Mouse (Mus musculus) liver, embryonic 13.5 days (tissue): ENCODE data around the gene Lrrn2. TPM values are rescaled to one million over a fixed set of nuclear protein-coding genes. Genes with fewer than 3 reads are reported as not detected.
A peak's percentile ranks its signal among the peaks of the same experiment; 100 is the strongest.
"Not testable (repeated sequence)": the region's sequence is repeated elsewhere in the genome, so short reads cannot be mapped to it uniquely, and the experiment has no call there.

ENCODE experiments used
- ATAC-seq: fragments of 200-750 bp; cut with Nextera tagmentation; 2 replicates; pipeline ENCODE4 v1.8.0; 2017; ENCODE audit warnings: low read depth, mild to moderate bottlenecking, moderate number of reproducible peaks, moderate library complexity
- DNase-seq: peaks from one replicate; pipeline ENCODE4 v3.0.0; 2022
- H3K27ac ChIP-seq: fragments of 300-500 bp; sonication (generic); 2 replicates; pipeline ENCODE4 v1.5.1; 2015; ENCODE audit warnings: moderate library complexity, mild to moderate bottlenecking, inconsistent platforms
- H3K27me3 ChIP-seq: fragments of 300-500 bp; sonication (generic); 2 replicates; pipeline ENCODE4 v1.6.1; 2015; ENCODE audit warnings: mild to moderate bottlenecking, inconsistent platforms
- H3K36me3 ChIP-seq: fragments of 300-500 bp; sonication (generic); 2 replicates; pipeline ENCODE4 v1.6.1; 2015; ENCODE audit warnings: mild to moderate bottlenecking, inconsistent platforms
- H3K4me1 ChIP-seq: fragments of 300-500 bp; sonication (generic); replicated peaks from 2 replicates; pipeline ENCODE4 v1.6.1; 2015; ENCODE audit warnings: inconsistent platforms
- H3K4me2 ChIP-seq: fragments of 300-500 bp; sonication (generic); 2 replicates; pipeline ENCODE4 v1.6.1; 2015; ENCODE audit warnings: inconsistent platforms, mild to moderate bottlenecking, moderate library complexity
- H3K4me3 ChIP-seq: fragments of 300-500 bp; sonication (generic); replicated peaks from 2 replicates; pipeline ENCODE4 v1.5.1; 2015; ENCODE audit warnings: mild to moderate bottlenecking, inconsistent platforms
- H3K9ac ChIP-seq: fragments of 300-500 bp; sonication (generic); 2 replicates; pipeline ENCODE4 v1.6.1; 2015; ENCODE audit warnings: mild to moderate bottlenecking, inconsistent platforms
- H3K9me3 ChIP-seq: fragments of 300-500 bp; sonication (generic); replicated peaks from 2 replicates; pipeline ENCODE4 v1.6.1; 2016; ENCODE audit warnings: inconsistent platforms
- WGBS: fragments of 180-500 bp; shearing (Covaris S2); methylation state at CpG from one replicate; pipeline ENCODE4 v1.1.7; 2015; ENCODE audit not compliant: insufficient replicate concordance; 5-methylcytosine and 5-hydroxymethylcytosine counted together
- microRNA-seq: library from miRNA; unstranded; fragments of <30 nt; microRNA quantifications from one replicate; pipeline ENCODE4, GENCODE M21; 2016
- polyA plus RNA-seq: library from polyadenylated mRNA; unstranded; fragments of >200 nt; fragmentation: Nextera tagmentation; extraction: Ambion mirVana; gene quantifications from 2 replicates; pipeline ENCODE4 v1.2.1, GENCODE M21; 2015

Gene Lrrn2
- polyA plus RNA-seq, 1 experiment from 2014 or later, result 0.09 TPM

DNA sequence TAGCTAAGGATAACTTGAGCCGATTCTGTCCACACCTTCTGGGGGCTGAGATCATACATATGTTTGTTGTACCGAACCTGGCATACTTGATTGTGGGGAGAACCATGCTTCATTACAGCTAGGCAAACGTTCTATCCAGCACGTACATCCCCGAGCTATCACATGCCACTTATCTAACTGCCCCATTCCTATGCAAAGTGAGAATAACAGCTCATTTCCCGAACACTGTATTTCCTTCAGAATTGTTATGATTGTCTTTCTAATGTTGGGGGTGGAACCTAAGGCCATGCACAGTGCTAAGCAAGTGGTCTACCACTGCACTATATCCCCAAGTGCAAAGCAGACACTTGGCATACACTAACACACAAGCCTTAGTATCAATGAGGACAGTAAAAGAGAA is 101.2 kb downstream of the Lrrn2 start:
- DNase-seq (no peak), ATAC-seq (no peak)
- H3K4me1 ChIP-seq, result no peaks in the 10 kb centered on the region
- H3K27ac ChIP-seq, result no peak overlapping the region
- no peak overlapping the region for H3K4me2 ChIP-seq
- no peak overlapping the region for H3K4me3 ChIP-seq
- no peak overlapping the region for H3K9ac ChIP-seq
- H3K9me3 ChIP-seq, result no peaks in the 10 kb centered on the region
- WGBS, result 71% methylated on average over 6 of the region's 6 CpGs
- H3K36me3 ChIP-seq, result peaks cover 46% of the 10 kb centered on the region
- H3K27me3 ChIP-seq, result no peaks in the 10 kb centered on the region

- no peak overlapping the region for H3K4me2 ChIP-seq
- H3K27ac ChIP-seq, result no peak overlapping the region
- ATAC-seq, result no peak
- 67% methylated on average over 7 of the region's 7 CpGs for WGBS
- no peak overlapping the region for H3K9ac ChIP-seq
- H3K4me1 ChIP-seq, result peaks cover under 1% of the 10 kb centered on the region; the same call in 1 of the 2 replicates
- no peak overlapping the region for H3K4me3 ChIP-seq
- H3K9me3 ChIP-seq, result no peaks in the 10 kb centered on the region
- peak; percentile 9 for DNase-seq
- peaks cover 57% of the 10 kb centered on the region for H3K36me3 ChIP-seq
- no peaks in the 10 kb centered on the region for H3K27me3 ChIP-seq
These were observed 102.7 kb downstream of the Lrrn2 start for GRCm38 (mm10) chr1:132982728-132983127.

- H3K36me3 ChIP-seq, result peaks cover 88% of the 10 kb centered on the region
- not testable (repeated sequence) for H3K27me3 ChIP-seq, H3K9ac ChIP-seq, DNase-seq, H3K9me3 ChIP-seq, H3K4me2 ChIP-seq, H3K27ac ChIP-seq, H3K4me3 ChIP-seq
- peak; percentile 58 for ATAC-seq
- peaks cover 13% of the 10 kb centered on the region for H3K4me1 ChIP-seq
- 65% methylated on average over 12 of the region's 12 CpGs for WGBS
These were observed 108.7 kb downstream of the Lrrn2 start for GRCm38 (mm10) chr1:132988556-132989459.

Small RNA genes within 50 kb of the gene (microRNA-seq; reads per million reads assigned to microRNA genes)
- gene Gm44300, result not detected

Other genes starting within 250 kb of the Lrrn2 start
- gene Nfasc, start 138.5 kb upstream of the Lrrn2 start, polyA plus RNA-seq, result 0.12 and 0.13 TPM in 2 replicates
- gene Mdm4, start 150.3 kb downstream of the Lrrn2 start, polyA plus RNA-seq, result 16.6 and 16.8 TPM in 2 replicates
- gene Pik3c2b, start 165.4 kb downstream of the Lrrn2 start, polyA plus RNA-seq, result 0.82 and 1.2 TPM in 2 replicates